Mouse (Mus musculus): ENCODE results near the gene Cpne2. TPM values are rescaled to one million over a fixed set of nuclear protein-coding genes. Genes with fewer than 3 reads are reported as not detected.

Gene Cpne2
- polyA plus RNA-seq, 1 experiment = 8.6 TPM

GRCm38 (mm10) chr8:94607064-94607463, 74.3 kb downstream of the Cpne2 start:
- H3K36me3 ChIP-seq (ENCODE audit: control insufficient read depth, insufficient read depth, low read length, poor library complexity, severe bottlenecking) = no peaks in the 10 kb centered on the region
- no peak overlapping the region for H3K27ac ChIP-seq (ENCODE audit: insufficient read depth, low read length)
- no peaks in the 10 kb centered on the region for H3K4me1 ChIP-seq (ENCODE audit: control insufficient read depth, insufficient read depth, low read length)
- H3K9ac ChIP-seq (ENCODE audit: low read depth, poor library complexity, severe bottlenecking) = no peak overlapping the region
- H3K4me3 ChIP-seq (ENCODE audit: low read depth, low read length) = no peak overlapping the region
- TF ChIP-seq POLR2A (IDR thresholded peaks at IDR 0.05; ENCODE audit: insufficient read depth, low read length) (no peak), CTCF (IDR thresholded peaks at IDR 0.05; ENCODE audit: low read depth, low read length) (no peak), EP300 (IDR thresholded peaks at IDR 0.05; ENCODE audit: insufficient read depth, low read depth, low read length) (no peak)
- H3K9me3 ChIP-seq (replicated peaks; ENCODE audit: control insufficient read depth, insufficient read depth, low read length, poor library complexity, severe bottlenecking) = no peaks in the 10 kb centered on the region
- H3K27me3 ChIP-seq (ENCODE audit: control insufficient read depth, insufficient read depth, low read length, poor library complexity, severe bottlenecking) = no peaks in the 10 kb centered on the region

Other genes starting within 250 kb of the Cpne2 start
- gene Slc12a3, start 203.8 kb upstream of the Cpne2 start, polyA plus RNA-seq (2011; ENCODE audit: insufficient read depth, insufficient read length, low read depth, missing spikeins) = 0.20 TPM in 1 of 2 replicates, not detected in the other
- 9.4 and 11.5 TPM in 2 replicates for gene Herpud1, start 146.6 kb upstream of the Cpne2 start, polyA plus RNA-seq (2011; ENCODE audit: insufficient read depth, insufficient read length, low read depth, missing spikeins)
- 0.82 and 2.1 TPM in 2 replicates for gene Nlrc5, start 98.6 kb upstream of the Cpne2 start, polyA plus RNA-seq (2011; ENCODE audit: insufficient read depth, insufficient read length, low read depth, missing spikeins)
- 20.4 and 21.3 TPM in 2 replicates for gene Rspry1, start 68.9 kb downstream of the Cpne2 start, polyA plus RNA-seq (2011; ENCODE audit: insufficient read depth, insufficient read length, low read depth, missing spikeins)
- 93.9 and 95.0 TPM in 2 replicates for gene Fam192a, start 69.0 kb downstream of the Cpne2 start, polyA plus RNA-seq (2011; ENCODE audit: insufficient read depth, insufficient read length, low read depth, missing spikeins)
- gene Arl2bp, start 133.6 kb downstream of the Cpne2 start, polyA plus RNA-seq (2011; ENCODE audit: insufficient read depth, insufficient read length, low read depth, missing spikeins) = 42.4 and 45.3 TPM in 2 replicates
- gene Pllp, start 163.3 kb downstream of the Cpne2 start, polyA plus RNA-seq (2011; ENCODE audit: insufficient read depth, insufficient read length, low read depth, missing spikeins) = 1.2 TPM in 1 of 2 replicates, not detected in the other
- not detected in 2 replicates for gene Ccl22, start 212.6 kb downstream of the Cpne2 start, polyA plus RNA-seq (2011; ENCODE audit: insufficient read depth, insufficient read length, low read depth, missing spikeins)
- 3.2 and 3.4 TPM in 2 replicates for gene Cx3cl1, start 239.0 kb downstream of the Cpne2 start, polyA plus RNA-seq (2011; ENCODE audit: insufficient read depth, insufficient read length, low read depth, missing spikeins)